Mouse (Mus musculus): ENCODE results near the gene Plxnb2.

Plxnb2 gene

GRCm38 (mm10) chr15:89127364-89127940, 53.1 kb downstream of the Plxnb2 start:
- no peak for DNase-seq (ENCODE audit: low spot score in 2 of 2)

- no peak for DNase-seq (ENCODE audit: low spot score in 2 of 2)
Measured at GRCm38 (mm10) chr15:89126622-89127021, 54.0 kb downstream of the Plxnb2 start.

- no peak for DNase-seq (ENCODE audit: low spot score in 2 of 2)
Measured at GRCm38 (mm10) chr15:89125351-89125750, 55.2 kb downstream of the Plxnb2 start.

- no peak for DNase-seq (ENCODE audit: low spot score in 2 of 2)
Measured at GRCm38 (mm10) chr15:89124312-89124711, 56.3 kb downstream of the Plxnb2 start.

GRCm38 (mm10) chr15:89123595-89123994, 57.0 kb downstream of the Plxnb2 start:
- DNase-seq (ENCODE audit: low spot score in 2 of 2) = no peak

- DNase-seq (ENCODE audit: low spot score in 2 of 2) = peak; percentile 88 to 96
Measured at GRCm38 (mm10) chr15:89122649-89123366, 57.8 kb downstream of the Plxnb2 start, which contains the start of gene Tubgcp6. Gene Tubgcp6, minus strand, starts transcription at chr15:89123112.

GRCm38 (mm10) chr15:89118007-89118406, 62.6 kb downstream of the Plxnb2 start:
- no peak for DNase-seq (ENCODE audit: low spot score in 2 of 2)

- DNase-seq (ENCODE audit: low spot score in 2 of 2) = no peak
Measured at GRCm38 (mm10) chr15:89110147-89110546, 70.4 kb downstream of the Plxnb2 start.

- DNase-seq (ENCODE audit: low spot score in 2 of 2) = no peak
Measured at GRCm38 (mm10) chr15:89106976-89107375, 73.6 kb downstream of the Plxnb2 start.

GRCm38 (mm10) chr15:89106073-89106472, 74.5 kb downstream of the Plxnb2 start:
- no peak for DNase-seq (ENCODE audit: low spot score in 2 of 2)
